Comparison of ENCODE assay signal across 10 mouse cellular contexts in the genomic region with DNA sequence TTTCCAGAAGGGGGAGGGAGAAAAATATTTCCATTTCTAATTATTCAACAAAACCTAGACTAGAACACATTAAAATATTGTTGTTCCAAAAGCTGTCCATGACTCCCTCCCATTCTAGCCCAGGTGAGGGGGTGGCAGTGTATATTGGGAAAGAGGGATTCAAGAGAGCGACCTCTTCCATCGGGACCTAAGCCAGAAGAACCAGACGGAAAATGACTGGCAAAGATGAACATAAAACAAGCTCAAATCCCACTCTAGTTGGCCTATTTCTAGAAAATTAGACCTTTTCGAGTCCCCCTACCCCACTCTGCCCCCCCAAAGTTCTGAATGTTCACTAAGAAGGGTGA.
DNase-seq lines count a peak whose midpoint lies in the region; ATAC-seq and TF ChIP-seq lines count a peak whose summit lies in the region.
"Had no signal": no experiment of that assay in that cellular context is flagged by ENCODE, and none has a peak within 500 bp of the region (broad histone marks: within the 10 kb centered on the region; RNA-seq: fewer than 3 reads in every experiment).

No protein-coding gene starts in this region.

- no peak for TF ChIP-seq POLR2A in olfactory bulb, adult 2 months (IDR thresholded peaks at IDR 0.05; ENCODE audit: insufficient read depth, low read depth, low read length)

- WGBS in heart, embryonic 14.5 days, result 4% methylated on average over 4 of the region's 4 CpGs
- WGBS in hindbrain, embryonic 16.5 days, result 2% methylated on average over 4 of the region's 4 CpGs
- WGBS in olfactory bulb, adult 2 months, result 2% methylated on average over 4 of the region's 4 CpGs
- WGBS in liver, embryonic 11.5 days, result 6% methylated on average over 4 of the region's 4 CpGs

- peak overlapping the region in 1 of 2 experiments; percentile 43; a peak in 2 of 4 replicates for H3K4me3 ChIP-seq in heart, embryonic 14.5 days (ENCODE audit: control insufficient read depth in 1 of 2, insufficient read depth in 1 of 2, low read depth in 1 of 2, low read length in 2 of 2)
- peak overlapping the region; percentile 58 for H3K4me3 ChIP-seq in hindbrain, embryonic 16.5 days (ENCODE audit: low read length)
- H3K4me3 ChIP-seq in olfactory bulb, adult 2 months (ENCODE audit: insufficient read depth, low read depth, low read length), result peak overlapping the region; percentile 25
- no peak overlapping the region for H3K4me3 ChIP-seq in liver, embryonic 11.5 days (ENCODE audit: low read depth, low read length)

- ATAC-seq in heart, embryonic 14.5 days (ENCODE audit: insufficient number of reproducible peaks, insufficient read depth, low FRiP score, low read depth), result no peak
- no peak for ATAC-seq in hindbrain, embryonic 16.5 days
- no peak for ATAC-seq in liver, embryonic 11.5 days (replicated peaks; ENCODE audit: low FRiP score)

- intact Hi-C loops in heart, postnatal 36 days (cut with DNase I), result no loop called here

- no peak for DNase-seq in heart, postnatal 36 days
- peak; percentile 43 to 65 for DNase-seq in right cerebral cortex, postnatal 10 days (ENCODE audit: low spot score in 2 of 2)
- DNase-seq in right cerebral cortex, postnatal 14 days, result no peak
- no peak for DNase-seq in liver, embryonic 11.5 days (ENCODE audit: low spot score)
- no peak for DNase-seq in lung, postnatal 10 days
- DNase-seq: kidney, postnatal 36 days had no signal

- TF ChIP-seq CTCF in olfactory bulb, adult 2 months (IDR thresholded peaks at IDR 0.05; ENCODE audit: insufficient read depth, low read depth, low read length), result no peak

- H3K4me1 ChIP-seq in heart, embryonic 14.5 days (ENCODE audit: control insufficient read depth in 2 of 2, insufficient read depth in 2 of 2, low read length in 2 of 2), result peaks cover 22 to 49% of the 10 kb centered on the region in 2 experiments
- H3K4me1 ChIP-seq in hindbrain, embryonic 16.5 days (ENCODE audit: control insufficient read depth, insufficient read depth, low read depth, low read length), result peaks cover 36% of the 10 kb centered on the region
- peaks cover 38% of the 10 kb centered on the region for H3K4me1 ChIP-seq in olfactory bulb, adult 2 months (ENCODE audit: control insufficient read depth, insufficient read depth, low read length)
- no peaks in the 10 kb centered on the region; the same call in 1 of the 2 replicates for H3K4me1 ChIP-seq in liver, embryonic 11.5 days (replicated peaks; ENCODE audit: control insufficient read depth, insufficient read depth, low read length)

- peak overlapping the region; percentile 85 for H3K4me2 ChIP-seq in heart, embryonic 14.5 days (ENCODE audit: low read length)
- peak overlapping the region; percentile 94 for H3K4me2 ChIP-seq in hindbrain, embryonic 16.5 days (ENCODE audit: low read length)
- no peak overlapping the region for H3K4me2 ChIP-seq in liver, embryonic 11.5 days

- H3K36me3 ChIP-seq in heart, embryonic 14.5 days (ENCODE audit: control insufficient read depth, insufficient read depth, low read length), result no peaks in the 10 kb centered on the region
- H3K36me3 ChIP-seq in hindbrain, embryonic 16.5 days (ENCODE audit: control insufficient read depth, insufficient read depth, low read length), result no peaks in the 10 kb centered on the region
- no peaks in the 10 kb centered on the region for H3K36me3 ChIP-seq in liver, embryonic 11.5 days (ENCODE audit: control insufficient read depth, insufficient read depth, low read length)

- H3K9me3 ChIP-seq in heart, embryonic 14.5 days (ENCODE audit: control insufficient read depth, low read length), result no peaks in the 10 kb centered on the region
- H3K9me3 ChIP-seq in hindbrain, embryonic 16.5 days (ENCODE audit: control insufficient read depth, low read length), result no peaks in the 10 kb centered on the region
- H3K9me3 ChIP-seq in liver, embryonic 11.5 days (ENCODE audit: control insufficient read depth, low read length), result no peaks in the 10 kb centered on the region
- H3K9me3 ChIP-seq: megakaryocyte, embryonic 14.5 days had no signal

- no peak overlapping the region for H3K9ac ChIP-seq in heart, embryonic 14.5 days (ENCODE audit: low read length)
- no peak overlapping the region for H3K9ac ChIP-seq in hindbrain, embryonic 16.5 days (ENCODE audit: low read depth, low read length)
- no peak overlapping the region for H3K9ac ChIP-seq in liver, embryonic 11.5 days (ENCODE audit: low read depth, low read length)

- H3K27me3 ChIP-seq in heart, embryonic 14.5 days (ENCODE audit: control insufficient read depth, insufficient read depth, low read length), result peaks cover 96% of the 10 kb centered on the region
- H3K27me3 ChIP-seq in hindbrain, embryonic 16.5 days (replicated peaks; ENCODE audit: control insufficient read depth, insufficient read depth, low read length), result peaks cover 33% of the 10 kb centered on the region
- H3K27me3 ChIP-seq in liver, embryonic 11.5 days (replicated peaks; ENCODE audit: control insufficient read depth, insufficient read depth, low read length), result peaks cover 94% of the 10 kb centered on the region

- H3K27ac ChIP-seq in heart, embryonic 14.5 days (replicated peaks in 1 of 2; ENCODE audit: control insufficient read depth in 1 of 2, insufficient read depth in 1 of 2, low read depth in 2 of 2, low read length in 2 of 2), result no peak overlapping the region
- H3K27ac ChIP-seq in hindbrain, embryonic 16.5 days (ENCODE audit: low read depth, low read length), result no peak overlapping the region
- H3K27ac ChIP-seq in olfactory bulb, adult 2 months (ENCODE audit: insufficient read depth, low read depth, low read length), result no peak overlapping the region
- no peak overlapping the region for H3K27ac ChIP-seq in liver, embryonic 11.5 days (ENCODE audit: low read depth, low read length)

Comparison
In these comparisons a context has a peak if more than half of its experiments do, and no peak if none do; other contexts are left out.
1. DNase-seq: peak in right cerebral cortex, postnatal 10 days (2 of 2); none in heart, postnatal 36 days (0 of 2), right cerebral cortex, postnatal 14 days (single experiment), liver, embryonic 11.5 days (single experiment) and lung, postnatal 10 days (single experiment).